Mouse (Mus musculus) testis, postnatal 14 days (tissue): ENCODE data around the gene Pdzrn3.

Source experiments
- DNase-seq: peaks from one replicate; pipeline ENCODE4 v3.0.0; 2021; ENCODE audit warnings: low spot score

The Pdzrn3 gene

DNA sequence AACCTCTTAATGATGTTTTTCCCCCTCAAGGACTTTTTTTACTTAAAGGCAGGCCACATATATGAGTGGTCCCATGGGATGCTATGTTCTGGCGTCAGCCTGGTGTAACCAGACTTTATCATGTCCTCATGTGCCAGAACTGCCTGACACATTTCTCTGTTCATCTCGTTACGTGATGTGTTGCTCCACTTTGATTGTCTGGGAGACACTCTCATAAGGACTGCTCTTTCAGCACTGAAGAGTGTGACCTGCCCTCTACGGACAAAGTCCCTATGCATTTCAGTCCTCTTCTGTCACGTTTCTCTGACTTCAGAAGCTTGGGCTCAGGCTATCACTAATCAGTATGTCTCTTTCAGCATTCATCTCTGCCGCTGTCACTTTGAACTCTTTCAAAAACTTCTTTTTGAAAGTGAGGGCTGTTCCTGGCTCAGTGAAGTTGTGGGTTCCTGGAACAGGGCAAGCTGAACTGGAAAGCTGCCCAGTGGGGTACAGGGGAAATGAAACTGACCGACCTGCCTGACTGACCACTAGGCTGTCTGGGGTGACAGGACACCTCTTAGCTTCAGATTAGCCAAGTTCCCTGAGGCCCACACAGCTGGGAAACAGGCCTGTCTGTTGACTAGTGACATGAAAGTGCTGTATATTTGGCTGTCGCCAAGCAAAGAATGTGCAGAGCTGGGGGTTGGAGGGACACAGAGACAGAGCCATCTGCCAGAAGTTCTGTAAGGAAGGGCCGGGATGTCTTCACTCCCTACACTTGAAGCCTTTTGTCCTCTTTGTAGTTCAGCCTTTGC is 10.7 kb downstream of the Pdzrn3 start:
- no peak for DNase-seq

DNA sequence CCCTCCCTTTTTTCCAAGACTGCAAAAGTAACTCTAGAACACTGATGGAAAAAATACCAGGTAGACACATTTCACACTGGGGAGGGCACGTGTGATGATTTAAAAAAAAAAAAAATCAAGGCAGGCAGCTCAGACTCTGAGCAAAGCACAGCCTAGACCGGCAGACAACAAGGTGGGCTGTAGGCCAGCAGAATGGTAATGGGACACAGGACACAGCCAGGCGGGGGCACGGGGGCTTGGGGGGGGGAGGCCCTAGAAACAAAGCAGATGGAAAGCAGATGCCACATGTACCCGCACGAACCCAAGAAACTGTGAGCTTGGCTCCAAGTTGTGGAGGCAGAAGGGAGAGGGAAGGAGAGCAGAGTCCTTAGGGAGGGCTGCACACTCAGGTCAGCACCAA is 11.9 kb downstream of the Pdzrn3 start:
- no peak for DNase-seq

DNA sequence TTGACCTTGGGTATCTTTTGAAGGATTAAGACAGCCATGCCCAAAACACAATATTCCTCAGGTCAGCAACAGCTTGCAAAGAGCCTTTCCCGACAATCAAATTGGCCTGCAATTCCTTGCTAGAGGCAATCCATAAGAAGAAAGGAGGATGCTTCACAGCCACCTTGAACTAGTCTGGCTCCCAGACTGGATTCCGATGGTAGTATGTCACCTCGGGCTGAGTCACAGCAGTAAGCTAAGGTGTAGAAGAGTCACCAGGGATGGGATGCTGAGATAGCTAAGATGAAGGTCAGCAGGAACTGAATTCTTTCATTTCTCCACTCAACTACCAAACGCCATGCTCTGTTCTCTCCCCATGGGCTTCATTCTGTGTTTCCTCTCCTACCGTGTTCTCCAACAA is 13.8 kb downstream of the Pdzrn3 start:
- DNase-seq = no peak

DNA sequence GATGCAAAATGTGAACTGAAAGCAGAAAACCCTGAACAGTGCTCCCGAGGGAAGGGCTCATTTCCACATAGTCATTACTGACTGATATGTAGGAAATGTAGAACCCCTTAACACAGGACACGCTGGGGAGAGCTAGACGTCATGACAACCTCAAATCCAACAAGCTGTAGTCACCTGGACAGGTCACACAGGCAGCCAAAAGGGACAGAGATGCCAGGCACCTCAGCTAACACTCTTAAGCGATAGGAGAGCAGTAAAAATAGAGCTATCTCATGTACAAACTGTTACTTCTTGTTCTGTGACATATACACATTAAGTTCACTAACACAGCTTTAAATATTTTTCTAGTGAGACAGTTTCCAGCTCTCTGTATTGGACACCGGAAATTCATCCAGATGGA is 15.0 kb downstream of the Pdzrn3 start:
- DNase-seq = no peak

DNA sequence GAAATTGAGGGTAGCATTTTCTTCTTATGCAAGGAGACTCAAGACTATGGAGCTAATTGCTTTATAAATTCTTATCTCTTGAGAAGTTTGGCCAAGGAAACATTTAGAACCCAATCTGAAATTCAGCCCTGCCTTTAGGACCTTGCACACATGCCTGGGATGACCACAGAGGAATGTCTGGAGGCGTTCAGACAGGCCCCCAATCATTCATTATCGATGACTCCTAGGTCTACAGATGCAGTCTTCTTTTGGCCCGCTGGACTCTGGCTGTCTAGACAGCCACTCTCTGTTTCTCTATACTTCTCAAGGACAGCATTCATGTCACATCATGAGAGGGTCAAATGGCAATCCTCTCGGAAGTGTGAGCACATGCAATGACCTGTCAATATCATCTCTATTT is 15.4 kb downstream of the Pdzrn3 start:
- no peak for DNase-seq

DNA sequence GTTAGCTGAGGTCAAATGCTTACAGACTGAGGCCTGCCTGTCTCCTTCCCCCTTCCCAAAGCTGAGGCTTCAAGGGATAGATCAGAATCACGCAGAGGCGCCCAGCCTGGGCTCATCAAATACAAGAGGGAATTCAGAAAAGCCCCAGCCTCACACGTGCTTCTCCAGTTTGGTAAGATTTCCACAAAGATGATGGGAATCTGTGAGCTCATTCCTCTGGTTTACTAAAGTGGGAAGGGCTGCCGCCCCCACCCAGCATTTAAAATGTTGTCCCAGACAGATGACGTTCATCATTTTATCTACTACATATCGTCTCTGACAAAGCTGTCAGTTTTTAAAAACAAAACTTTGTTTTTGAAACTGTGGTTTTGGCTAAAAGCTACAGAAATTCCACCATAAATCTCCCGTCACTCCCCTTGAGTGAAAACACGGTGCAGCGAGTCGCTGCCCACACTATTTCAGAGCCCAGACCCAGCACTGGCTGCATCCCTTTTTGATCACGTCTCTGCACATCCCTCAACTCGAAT is 17.4 kb downstream of the Pdzrn3 start:
- DNase-seq = no peak

GRCm38 (mm10) chr6:101359646-101360045 is 18.1 kb downstream of the Pdzrn3 start:
- no peak for DNase-seq

DNA sequence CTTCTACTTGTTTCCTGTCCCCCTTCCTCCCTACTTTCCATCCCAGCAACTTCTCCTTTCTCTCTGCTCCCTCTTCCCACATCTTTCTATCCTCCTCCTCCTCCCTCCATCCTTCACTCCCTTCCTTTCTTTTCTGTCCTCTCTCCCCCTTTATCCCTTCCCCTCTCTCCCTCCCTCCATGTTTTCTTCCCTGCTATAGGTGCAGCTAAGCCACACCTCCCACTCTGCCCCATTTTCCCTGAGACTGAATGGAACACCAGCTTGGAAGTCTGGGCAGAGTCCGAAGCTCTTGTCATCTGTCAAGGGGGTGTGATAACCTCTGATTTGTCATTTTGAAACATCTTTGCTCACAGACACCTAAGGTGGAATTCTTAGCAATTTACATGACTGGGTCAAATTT is 22.8 kb downstream of the Pdzrn3 start:
- no peak for DNase-seq

DNA sequence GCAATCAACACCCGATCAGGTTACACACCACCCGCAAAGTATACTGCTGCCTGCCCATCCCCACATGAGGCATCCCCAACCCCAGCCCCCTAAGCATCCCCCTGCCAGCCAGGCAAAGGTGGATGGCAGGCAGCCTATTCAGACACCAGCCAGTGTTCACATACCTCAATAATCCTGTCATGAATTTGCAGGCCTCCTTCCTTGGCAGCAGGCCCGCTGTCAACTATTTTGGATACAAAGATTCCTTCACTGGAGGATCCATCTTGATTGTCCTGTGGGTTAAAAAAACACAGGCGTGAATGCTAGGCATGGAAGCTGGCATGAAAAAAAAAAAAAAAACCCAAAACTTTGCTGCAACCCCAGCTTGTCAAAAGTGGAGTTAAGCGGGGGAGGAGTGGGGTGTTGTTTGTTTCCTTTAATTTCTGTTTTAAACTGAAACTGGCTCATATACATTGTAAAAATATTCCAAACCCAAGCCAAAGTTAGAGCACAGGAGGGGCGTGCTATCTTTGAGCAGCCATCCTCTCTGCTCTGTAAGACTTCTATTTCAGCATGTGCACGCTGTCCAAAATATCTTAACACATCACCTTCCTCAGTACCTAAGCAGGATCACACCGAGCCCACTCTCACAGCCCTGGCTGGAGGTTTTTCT is 23.3 kb downstream of the Pdzrn3 start:
- peak; percentile 46 for DNase-seq

DNA sequence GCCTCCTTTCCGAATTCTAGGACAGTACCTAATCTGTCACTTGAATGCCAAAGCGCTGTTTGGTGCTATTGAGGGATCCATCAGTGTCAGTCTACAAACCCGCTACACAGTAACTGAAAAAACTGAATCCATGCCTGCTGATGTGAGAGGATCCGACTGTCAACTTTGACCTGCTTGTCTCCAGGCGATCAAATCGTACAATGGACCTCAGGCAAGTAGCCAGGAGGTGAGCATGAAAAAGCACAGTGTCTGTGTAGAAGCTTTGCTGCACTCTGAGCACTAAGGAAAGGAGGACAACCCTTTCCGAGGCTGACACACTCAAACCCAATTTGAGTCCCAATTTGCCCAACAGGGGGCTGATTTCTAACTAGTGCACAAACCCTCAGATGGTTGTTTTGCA is 24.0 kb downstream of the Pdzrn3 start:
- no peak for DNase-seq

- no peak for DNase-seq
These were observed 25.1 kb downstream of the Pdzrn3 start for GRCm38 (mm10) chr6:101352626-101353025.

- DNase-seq = peak; percentile 26
These were observed 26.6 kb downstream of the Pdzrn3 start for GRCm38 (mm10) chr6:101351100-101351499.

DNA sequence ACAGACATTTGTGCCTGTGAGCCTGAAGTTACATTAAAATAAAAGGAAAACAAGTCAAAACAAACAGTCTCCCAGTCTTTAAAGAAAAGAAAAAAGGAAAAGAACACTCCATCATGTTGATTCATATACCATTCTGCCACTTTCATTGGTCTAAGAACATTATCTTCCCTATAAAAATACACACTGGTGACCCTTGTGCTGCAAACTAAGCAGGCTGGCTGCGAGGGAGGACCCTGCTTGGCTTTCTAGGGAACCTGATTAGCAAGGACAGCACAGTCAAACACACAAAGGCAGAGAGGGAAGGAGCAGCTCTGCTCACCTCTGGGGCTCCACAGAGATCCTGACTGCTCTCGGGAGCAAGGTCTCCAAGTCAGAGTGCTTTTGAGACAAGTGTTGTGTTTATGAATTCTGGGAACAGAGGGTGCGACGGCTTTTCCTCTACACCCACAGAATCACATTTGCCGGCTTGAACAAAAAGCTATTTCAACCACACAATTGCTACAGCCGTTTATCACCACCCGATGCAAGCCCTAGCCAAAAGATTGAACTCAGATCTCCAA is 27.2 kb downstream of the Pdzrn3 start:
- no peak for DNase-seq

GRCm38 (mm10) chr6:101348496-101348895 is 29.2 kb downstream of the Pdzrn3 start:
- no peak for DNase-seq

DNA sequence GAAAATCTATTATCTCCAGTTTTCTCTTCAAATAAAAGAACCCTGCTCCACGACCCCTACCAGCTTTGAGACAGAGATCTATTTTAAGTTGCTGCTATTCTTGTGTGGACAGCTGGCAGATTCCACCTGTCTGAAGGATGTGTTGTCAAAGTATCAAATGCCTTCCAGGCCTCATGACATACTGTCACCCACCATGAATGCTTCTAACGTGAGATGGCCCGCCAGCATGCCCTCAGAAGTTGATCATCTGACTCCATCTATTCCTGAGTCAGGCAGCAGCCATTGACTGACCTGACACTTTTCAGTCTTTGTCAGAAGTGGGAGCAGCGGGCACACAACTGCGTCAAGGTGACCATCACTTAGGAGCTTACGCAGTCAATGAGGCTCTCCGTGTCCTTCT is 37.6 kb downstream of the Pdzrn3 start:
- no peak for DNase-seq

- DNase-seq = no peak
These were observed 39.7 kb downstream of the Pdzrn3 start for GRCm38 (mm10) chr6:101337842-101338528.

DNA sequence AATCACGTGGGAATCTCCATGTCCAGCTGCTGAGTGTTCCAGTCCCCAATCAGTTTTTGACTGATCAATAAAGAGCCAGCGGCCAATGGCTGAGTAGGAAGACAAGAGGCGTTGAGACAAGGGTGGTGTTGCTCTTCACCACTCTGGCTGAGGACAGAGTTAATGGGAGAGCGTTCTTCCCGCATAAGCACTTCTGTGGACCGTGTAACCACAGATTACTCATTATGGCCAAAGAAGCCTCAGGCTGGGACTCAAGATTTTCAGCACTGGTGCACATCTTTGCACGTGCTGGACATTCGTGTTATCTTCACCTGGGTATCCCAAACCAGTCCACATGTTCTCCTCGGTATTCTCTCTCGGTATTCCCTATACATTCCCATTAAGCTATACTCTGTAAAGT is 41.0 kb downstream of the Pdzrn3 start:
- DNase-seq = no peak

GRCm38 (mm10) chr6:101335744-101336143 is 42.0 kb downstream of the Pdzrn3 start:
- DNase-seq = no peak

DNA sequence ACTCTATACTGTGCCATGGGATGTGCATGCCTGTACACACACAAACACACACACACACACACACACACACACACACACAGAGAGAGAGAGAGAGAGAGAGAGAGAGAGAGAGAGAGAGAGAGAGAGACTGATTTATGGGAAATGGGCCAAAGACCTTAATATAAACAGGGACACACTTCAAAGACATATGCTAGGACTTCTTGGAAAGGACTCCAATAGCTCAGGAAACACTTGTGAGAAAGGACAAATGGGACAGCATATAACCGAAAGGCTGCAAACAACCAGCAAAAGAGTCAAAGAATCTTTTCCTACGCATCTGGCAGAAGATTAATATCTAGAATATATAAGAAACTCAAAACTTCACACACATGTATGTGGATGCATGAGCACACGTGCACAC is 43.2 kb downstream of the Pdzrn3 start:
- DNase-seq = no peak

GRCm38 (mm10) chr6:101330392-101330791 is 47.3 kb downstream of the Pdzrn3 start:
- DNase-seq = no peak

- no peak for DNase-seq
These were observed 48.2 kb downstream of the Pdzrn3 start for GRCm38 (mm10) chr6:101329499-101329898.

DNA sequence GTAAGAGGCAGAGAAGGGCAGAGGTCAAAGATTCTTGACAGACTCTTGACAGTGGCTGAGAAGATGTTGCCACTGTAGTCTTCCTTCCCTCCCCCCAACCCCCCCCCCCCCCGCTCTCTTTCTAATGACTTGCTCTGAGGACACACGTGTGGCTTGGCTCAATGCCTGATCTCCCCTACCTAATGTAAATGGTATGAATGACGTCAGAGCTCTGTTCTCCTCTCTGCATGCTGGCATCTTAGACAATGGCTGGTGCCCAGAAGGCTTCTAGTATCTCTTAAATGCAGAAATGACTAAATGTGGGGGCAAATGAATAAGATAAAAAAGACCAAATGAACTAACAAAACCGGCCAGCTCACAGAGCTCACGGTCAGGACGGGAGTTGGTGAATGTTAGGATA is 49.2 kb downstream of the Pdzrn3 start:
- DNase-seq = no peak

DNA sequence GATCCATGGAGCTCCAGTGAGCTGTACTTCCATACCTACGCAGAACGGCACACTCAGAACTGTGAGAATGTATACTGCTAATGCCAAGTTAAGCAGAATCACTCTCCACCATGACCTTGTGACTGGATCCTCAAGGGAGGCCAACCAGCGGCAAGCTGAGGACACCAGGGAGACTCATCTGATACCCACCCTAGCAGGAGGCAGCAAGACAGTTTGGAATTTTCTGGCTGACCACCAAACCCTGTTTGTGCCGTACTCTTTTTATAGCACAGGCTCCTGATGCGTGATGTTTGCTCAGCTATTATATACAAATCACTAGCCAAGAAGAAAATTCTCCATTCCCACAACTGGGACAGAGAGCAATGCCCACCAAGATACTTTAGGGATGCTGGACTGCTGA is 50.0 kb downstream of the Pdzrn3 start:
- no peak for DNase-seq
